Mouse (Mus musculus) limb, embryonic 14.5 days (tissue): ENCODE measurements around the gene Sgce. TPM values are rescaled to one million over a fixed set of nuclear protein-coding genes. Genes with fewer than 3 reads are reported as not detected.
"Not testable (repeated sequence)": the region's sequence is repeated elsewhere in the genome, so short reads cannot be mapped to it uniquely, and the experiment has no call there.

ENCODE experiments used
- ATAC-seq: fragments of 200-750 bp; cut with Nextera tagmentation; 2 replicates; pipeline ENCODE4 v1.8.0; 2017; ENCODE audit warnings: low read depth, moderate number of reproducible peaks, moderate TSS enrichment; ENCODE audit not compliant: low FRiP score
- DNase-seq: peaks from one replicate; pipeline ENCODE4 v3.0.0-alpha.2; 2015; ENCODE audit warnings: low spot score
- H3K27ac ChIP-seq: fragments of 300-500 bp; sonication (generic); replicated peaks from 2 replicates; pipeline ENCODE4 v1.5.1; 2014; ENCODE audit warnings: low read depth, mild to moderate bottlenecking, low read length, moderate library complexity, mixed read lengths
- H3K27me3 ChIP-seq: fragments of 300-500 bp; sonication (generic); 2 replicates; pipeline ENCODE4 v1.6.1; 2014; ENCODE audit warnings: low read length, mixed read lengths; ENCODE audit not compliant: control insufficient read depth, insufficient read depth
- H3K36me3 ChIP-seq: fragments of 300-500 bp; sonication (generic); 2 replicates; pipeline ENCODE4 v1.6.1; 2014; ENCODE audit warnings: mild to moderate bottlenecking, low read length, moderate library complexity, mixed read lengths; ENCODE audit not compliant: control insufficient read depth, insufficient read depth
- H3K4me1 ChIP-seq: fragments of 300-500 bp; sonication (generic); 2 replicates; pipeline ENCODE4 v1.6.1; 2014; ENCODE audit warnings: antibody characterized with exemption, low read length, mixed read lengths; ENCODE audit not compliant: control insufficient read depth, insufficient read depth
- H3K4me2 ChIP-seq: fragments of 300-500 bp; sonication (generic); replicated peaks from 2 replicates; pipeline ENCODE4 v1.6.1; 2014; ENCODE audit warnings: low read depth, mild to moderate bottlenecking, low read length, moderate library complexity; ENCODE audit not compliant: severe bottlenecking
- H3K4me3 ChIP-seq: fragments of 300-500 bp; sonication (generic); replicated peaks from 2 replicates; pipeline ENCODE4 v1.5.1; 2014; ENCODE audit warnings: low read length
- H3K9ac ChIP-seq: fragments of 300-500 bp; sonication (generic); 2 replicates; pipeline ENCODE4 v1.6.1; 2014; ENCODE audit warnings: mild to moderate bottlenecking, low read depth, low read length, moderate library complexity; ENCODE audit not compliant: severe bottlenecking
- H3K9me3 ChIP-seq: fragments of 300-500 bp; sonication (generic); 2 replicates; pipeline ENCODE4 v1.6.1; 2016; ENCODE audit warnings: low read length; ENCODE audit not compliant: control insufficient read depth
- POLR2A ChIP-seq: fragments of 200-500 bp; IDR thresholded peaks from 2 replicates; pipeline ENCODE4 v1.8.0; 2012; ENCODE audit warnings: inconsistent platforms, mild to moderate bottlenecking, moderate library complexity, borderline replicate concordance; ENCODE audit not compliant: insufficient read depth, insufficient read length; ENCODE audit errors: extremely low read depth
- WGBS: fragments of 180-500 bp; shearing (Covaris S2); extraction: QIAGEN DNeasy Blood & Tissue Kit; methylation state at CpG from one replicate; pipeline ENCODE4 v1.1.7; 2014; 5-methylcytosine and 5-hydroxymethylcytosine counted together
- polyA plus RNA-seq, 2 experiments: library from polyadenylated mRNA; depleted of rRNA in 1 of 2; stranded (reverse) in 1 of 2; unstranded in 1 of 2; fragments of >200 nt; fragmentation: Nextera tagmentation in 1 of 2; extraction: Ambion mirVana in 1 of 2; gene quantifications; 2 replicates each; pipeline versions ENCODE4 v1.2.1 to v1.2.3; 2012 to 2014

The Sgce gene
- polyA plus RNA-seq (2012; rRNA removed) (54.8 and 62.0 TPM in 2 replicates), polyA plus RNA-seq (2014; fragmentation: Nextera tagmentation; extraction: Ambion mirVana) (63.6 and 66.1 TPM in 2 replicates)

DNA sequence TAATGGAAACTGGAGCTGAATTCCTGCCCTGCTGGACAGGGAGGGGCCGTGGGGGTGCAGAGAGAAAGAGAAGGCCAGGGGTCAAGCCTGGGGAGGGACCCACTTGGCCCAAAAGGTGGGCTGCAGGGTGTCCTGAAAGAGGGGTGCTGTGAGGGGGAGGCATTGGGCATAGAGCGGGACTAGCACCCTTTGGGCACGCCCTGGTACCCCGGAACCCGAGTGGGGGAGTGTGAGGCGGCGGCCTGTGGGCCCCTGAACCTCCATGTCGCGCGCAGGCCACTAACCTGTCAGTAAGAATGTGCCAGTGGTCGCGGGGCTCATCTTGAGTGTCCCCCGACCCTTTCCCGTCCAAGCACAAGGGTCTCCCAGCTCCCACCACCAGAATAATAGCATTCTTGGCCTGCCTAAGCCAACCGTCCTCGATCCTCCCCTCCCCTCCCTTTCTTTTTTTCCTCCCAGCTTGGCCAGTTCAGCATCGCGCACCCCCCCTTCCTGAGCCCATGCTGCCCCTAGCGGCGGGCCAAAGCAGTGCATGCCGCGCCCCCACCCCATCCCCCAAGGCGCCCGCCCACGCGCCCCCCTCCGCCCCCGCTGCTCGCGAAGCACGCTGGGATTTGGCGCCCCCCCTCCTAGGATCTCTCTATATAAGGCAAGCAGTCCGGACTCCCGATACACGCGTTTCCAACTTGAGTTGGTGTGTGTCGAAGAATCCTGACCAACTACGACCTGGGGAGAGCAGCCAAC is at the start of gene Sgce, which contains the start of gene Peg10:
Gene Sgce (minus strand): TSS at position 512 of the 744 bp plus-strand sequence.
Gene Peg10 (plus strand): TSS at position 611 of the 744 bp plus-strand sequence.
- Histone ChIP-seq H3K4me2 (peak within 1 kb of the TSS; percentile 61), H3K27me3 (no peaks in the 10 kb centered on the region), H3K36me3 (no peaks in the 10 kb centered on the region), H3K9me3 (peaks cover 28% of the 10 kb centered on the region; the same call in 1 of the 2 replicates), H3K27ac (peak within 1 kb of the TSS; percentile 77), H3K4me3 (peak within 1 kb of the TSS; percentile 49), H3K9ac (peak within 1 kb of the TSS; percentile 72), H3K4me1 (no peaks in the 10 kb centered on the region)
- peak; percentile 78 for DNase-seq
- TF ChIP-seq POLR2A = peak; percentile 85; the same call in 1 of the 2 replicates
- ATAC-seq = peak; percentile 43
- 50% methylated on average over 33 of the region's 38 CpGs for WGBS

DNA sequence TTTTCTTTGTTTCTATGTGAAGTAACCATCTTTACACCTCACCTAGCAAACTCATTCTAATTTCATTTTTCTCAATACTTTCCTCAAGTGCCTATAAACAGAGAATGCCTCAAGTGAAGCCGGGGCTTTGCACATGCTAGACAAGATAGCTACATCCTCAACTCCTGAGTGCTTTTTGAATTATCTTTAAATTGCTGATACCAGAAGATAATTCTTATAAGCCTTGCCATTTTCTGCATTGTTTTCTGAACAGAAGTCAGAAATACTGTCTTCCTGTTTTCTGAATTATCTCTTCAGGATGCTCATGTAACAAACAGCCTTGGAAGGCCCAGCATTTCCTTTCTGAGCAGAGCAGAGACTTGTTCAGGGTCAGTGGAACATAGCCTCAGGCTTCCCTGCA is 49.3 kb upstream of the Sgce start:
- Histone ChIP-seq H3K9ac (no peak overlapping the region), H3K36me3 (no peaks in the 10 kb centered on the region), H3K4me3 (no peak overlapping the region), H3K9me3 (no peaks in the 10 kb centered on the region), H3K27me3 (no peaks in the 10 kb centered on the region), H3K27ac (no peak overlapping the region), H3K4me2 (no peak overlapping the region), H3K4me1 (peaks cover 8% of the 10 kb centered on the region; the same call in 1 of the 2 replicates)
- no peak for DNase-seq
- WGBS = 90% methylated on average over 1 of the region's 1 CpGs
- no peak for ATAC-seq
- TF ChIP-seq POLR2A = no peak

DNA sequence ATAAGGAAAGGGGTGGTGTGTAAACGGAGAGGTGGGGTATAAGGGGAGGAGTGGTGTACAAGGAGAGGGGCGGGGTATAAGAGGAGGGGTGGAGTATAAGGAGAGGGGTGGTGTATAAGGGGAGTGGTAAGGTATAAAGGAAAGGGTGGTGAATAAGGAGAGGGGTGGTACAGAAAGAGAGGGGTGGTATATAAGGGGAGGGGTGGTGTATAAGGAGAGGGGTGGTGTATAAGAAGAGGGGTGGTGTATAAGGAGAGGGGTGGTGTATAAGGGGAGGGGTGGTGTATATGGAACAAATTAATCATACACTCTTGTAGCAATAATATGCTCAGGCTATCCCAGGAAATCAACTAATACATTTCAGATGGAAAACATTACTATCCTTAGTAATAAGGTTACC is 15.2 kb upstream of the Sgce start:
- Histone ChIP-seq H3K4me3 (no peak overlapping the region), H3K9ac (no peak overlapping the region), H3K9me3 (no peaks in the 10 kb centered on the region), H3K36me3 (no peaks in the 10 kb centered on the region), H3K4me2 (no peak overlapping the region), H3K27ac (no peak overlapping the region), H3K4me1 (no peaks in the 10 kb centered on the region), H3K27me3 (no peaks in the 10 kb centered on the region)
- WGBS = 44% methylated on average over 2 of the region's 2 CpGs
- no peak for TF ChIP-seq POLR2A
- no peak for DNase-seq
- ATAC-seq = peak; percentile 91

- H3K9ac ChIP-seq, H3K4me2 ChIP-seq, H3K4me1 ChIP-seq, H3K27ac ChIP-seq, H3K36me3 ChIP-seq, ATAC-seq, H3K4me3 ChIP-seq, H3K27me3 ChIP-seq, DNase-seq, H3K9me3 ChIP-seq: not testable (repeated sequence)
- WGBS = 28% methylated on average over 3 of the region's 3 CpGs
These were observed 14.6 kb upstream of the Sgce start for GRCm38 (mm10) chr6:4761415-4762142.

GRCm38 (mm10) chr6:4754886-4755285 is 7.9 kb upstream of the Sgce start:
- Histone ChIP-seq H3K4me3 (no peak overlapping the region), H3K4me2 (no peak overlapping the region), H3K27me3 (no peaks in the 10 kb centered on the region), H3K27ac (no peak overlapping the region), H3K36me3 (peaks cover 4% of the 10 kb centered on the region), H3K9ac (no peak overlapping the region), H3K9me3 (peaks cover 15% of the 10 kb centered on the region), H3K4me1 (no peaks in the 10 kb centered on the region)
- DNase-seq (no peak), ATAC-seq (no peak)
- no peak for TF ChIP-seq POLR2A
- WGBS = 92% methylated on average over 16 of the region's 16 CpGs
